Mouse (Mus musculus) gastrocnemius, adult 18-20 months (tissue): Measurements from ENCODE around the gene Spata2. TPM values are rescaled to one million over a fixed set of nuclear protein-coding genes. Genes with fewer than 3 reads are reported as not detected.

Source experiments
- DNase-seq: peaks from one replicate; pipeline ENCODE4 v3.0.0; 2021; ENCODE audit warnings: low spot score
- total RNA-seq, 2 experiments: library from RNA; stranded (reverse); gene quantifications; 2 replicates each; pipeline ENCODE4 v1.2.3; 2021

Spata2 gene
- total RNA-seq, 2 experiments from 2014 or later: 18.4 to 19.5 TPM

DNA sequence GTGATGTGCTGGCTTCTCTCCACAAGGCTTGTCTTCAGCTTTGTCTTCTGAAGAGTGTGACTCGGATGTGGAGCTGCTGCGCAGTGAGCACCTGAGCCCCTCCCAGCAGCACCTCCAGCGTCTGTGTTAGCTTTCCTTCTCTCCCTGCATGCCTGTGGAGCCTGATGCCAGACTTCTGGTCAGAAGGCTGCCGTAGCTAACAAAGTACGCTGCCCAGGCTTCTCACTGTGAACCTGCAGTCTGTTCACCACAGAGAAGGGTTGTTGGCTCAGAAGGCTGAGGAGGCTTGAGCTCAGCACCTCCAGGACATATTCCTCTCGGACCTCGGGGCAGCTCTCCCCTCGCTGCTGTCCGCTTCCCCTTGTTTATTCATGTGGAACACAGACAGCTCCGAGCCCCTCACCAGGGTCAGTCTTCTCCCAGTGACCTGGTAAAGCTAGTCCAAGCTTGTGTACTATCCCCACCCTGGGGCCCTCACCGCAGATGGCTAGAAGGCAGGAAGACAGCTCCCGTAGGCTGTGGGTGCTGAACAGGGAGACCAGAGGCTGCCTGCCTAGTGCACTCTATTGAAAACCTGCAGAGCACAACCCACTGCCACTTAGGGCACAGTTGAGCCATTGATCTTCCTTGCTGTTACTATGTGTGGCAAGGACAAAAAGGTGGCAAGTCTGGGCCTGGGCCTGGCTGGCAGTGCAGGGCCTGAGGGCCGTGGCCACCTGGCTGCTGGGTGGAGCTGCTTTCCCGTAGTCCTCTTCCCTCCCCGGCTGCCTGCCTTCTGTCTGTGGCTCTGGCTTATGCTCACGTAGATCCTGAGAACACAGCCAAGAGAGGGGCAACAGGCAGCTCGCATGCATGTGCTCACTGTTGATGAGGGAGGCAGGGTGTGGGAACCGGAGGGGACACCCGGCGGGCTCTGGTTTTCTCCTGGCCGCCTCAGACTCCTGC is 43.1 kb downstream of the Spata2 start:
- no peak for DNase-seq

DNA sequence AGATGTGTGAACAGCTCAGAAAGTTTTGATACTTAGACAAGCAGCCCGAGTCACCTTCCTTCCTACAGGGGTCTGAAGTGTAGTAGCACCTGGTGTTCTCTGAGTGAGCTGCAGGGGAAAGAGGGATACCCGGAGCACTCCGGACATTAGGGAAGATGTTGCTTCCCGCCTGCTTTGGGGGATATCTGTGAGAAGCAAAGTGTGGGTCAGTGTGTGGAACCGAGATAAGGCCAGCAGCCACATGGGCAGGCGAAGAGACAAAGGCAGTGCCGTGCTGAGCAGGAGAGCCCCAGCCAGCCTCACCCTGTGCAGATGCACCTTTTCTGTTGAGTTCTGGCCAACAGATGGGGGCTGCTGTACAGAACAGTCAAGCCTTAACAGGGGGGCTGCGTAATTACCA is 45.1 kb downstream of the Spata2 start:
- no peak for DNase-seq

GRCm38 (mm10) chr2:167447207-167447606 is 45.5 kb downstream of the Spata2 start:
- DNase-seq: no peak

GRCm38 (mm10) chr2:167445911-167446780 is 46.5 kb downstream of the Spata2 start:
- DNase-seq: no peak

GRCm38 (mm10) chr2:167443411-167444193 is 49.1 kb downstream of the Spata2 start:
- no peak for DNase-seq

DNA sequence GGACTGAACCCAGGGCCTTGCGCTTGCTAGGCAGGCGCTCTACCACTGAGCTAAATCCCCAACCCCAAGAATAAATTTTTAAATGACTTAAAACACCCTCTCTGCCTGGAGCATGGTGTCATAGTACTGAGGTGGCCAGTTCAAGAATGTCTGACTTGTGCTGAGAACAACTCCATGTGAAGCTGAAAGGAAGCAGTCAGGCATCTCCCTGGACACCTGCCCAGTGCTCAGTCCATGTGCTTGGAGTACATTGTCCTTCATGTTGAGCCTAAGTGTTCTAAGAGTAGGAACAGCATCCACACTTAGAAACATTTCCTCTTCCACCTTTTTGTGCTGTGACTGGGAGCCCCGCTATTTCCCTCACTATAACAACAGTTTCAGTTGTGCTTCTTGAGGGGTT is 53.3 kb downstream of the Spata2 start:
- no peak for DNase-seq

DNA sequence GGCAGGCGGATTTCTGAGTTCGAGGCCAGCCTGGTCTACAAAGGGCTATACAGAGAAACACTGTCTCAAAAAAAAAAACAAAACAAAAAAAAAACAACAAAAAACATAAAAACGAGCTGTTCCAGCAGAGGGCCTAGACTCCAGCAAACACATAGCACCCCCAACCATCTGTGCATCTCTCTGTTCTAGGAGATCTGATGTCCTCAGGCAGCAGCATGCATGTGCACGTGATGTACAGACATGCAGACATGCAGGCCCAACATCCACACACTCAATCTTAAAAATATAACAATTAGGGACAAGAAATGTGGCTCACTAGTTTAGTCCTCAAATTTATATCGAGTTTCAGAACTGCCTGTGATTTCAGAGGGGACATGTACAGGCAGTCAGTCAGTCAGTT is 56.3 kb downstream of the Spata2 start:
- no peak for DNase-seq

GRCm38 (mm10) chr2:167435631-167436030 is 57.1 kb downstream of the Spata2 start:
- no peak for DNase-seq

GRCm38 (mm10) chr2:167434570-167434969 is 58.1 kb downstream of the Spata2 start:
- no peak for DNase-seq

GRCm38 (mm10) chr2:167431418-167431776 is 61.3 kb downstream of the Spata2 start:
- DNase-seq: no peak

Other genes starting within 250 kb of the Spata2 start
- gene B4galt5, start 143.7 kb downstream of the Spata2 start, total RNA-seq: 1 to 10 TPM; 6.9 to 7.9 TPM
- gene Slc9a8, start 71.2 kb downstream of the Spata2 start, total RNA-seq: 10 to 100 TPM; 24.5 to 26.0 TPM
- 10 to 100 TPM; 37.5 to 45.6 TPM for gene Rnf114, start 242 bp downstream of the Spata2 start, total RNA-seq
- 1 to 10 TPM in 1 of 2 experiments, under 1 TPM in 1; 0.73 to 1.0 TPM for gene Snai1, start 45.3 kb upstream of the Spata2 start, total RNA-seq
- gene Ube2v1, start 139.2 kb upstream of the Spata2 start, total RNA-seq: 100 to 1,000 TPM; 175 to 191 TPM
- 1 to 10 TPM; 8.0 to 9.4 TPM for gene Gm20431, start 168.6 kb upstream of the Spata2 start, total RNA-seq
- 100 to 1,000 TPM in 1 of 2 experiments, 10 to 100 TPM in 1; 95.1 to 169 TPM for gene Cebpb, start 196.0 kb upstream of the Spata2 start, total RNA-seq
- 10 to 100 TPM; 10.4 to 15.0 TPM for gene Tmem189, start 196.9 kb upstream of the Spata2 start, total RNA-seq